Mouse (Mus musculus) spleen, adult 10 weeks (tissue): Measurements from ENCODE around the gene Nxph3. TPM values are rescaled to one million over a fixed set of nuclear protein-coding genes. Genes with fewer than 3 reads are reported as not detected.

ENCODE experiments used
- polyA plus RNA-seq: library from polyadenylated mRNA; stranded (reverse); fragments of 350-450 nt; fragmentation: Illumina TruSeq; extraction: RNeasy Lipid Tissue Mini Kit (QIAGEN cat#74804); gene quantifications from one replicate; pipeline ENCODE4 v1.2.3, GENCODE M21; 2015; ENCODE audit warnings: low replicate concordance; ENCODE audit not compliant: insufficient read depth

Nxph3 gene
- polyA plus RNA-seq: 0.18 TPM

GRCm38 (mm10) chr11:95514298-95514861, at the start of gene Nxph3:
Gene Nxph3, minus strand, starts transcription at chr11:95514570.

Other genes starting within 250 kb of the Nxph3 start
- 75.9 TPM for gene Kat7, start 204.3 kb downstream of the Nxph3 start, polyA plus RNA-seq
- 24.4 TPM for gene Fam117a, start 177.6 kb downstream of the Nxph3 start, polyA plus RNA-seq
- 76.2 TPM for gene Slc35b1, start 129.9 kb downstream of the Nxph3 start, polyA plus RNA-seq
- gene Spop, start 100.5 kb downstream of the Nxph3 start, polyA plus RNA-seq: 127 TPM
- 1.8 TPM for gene Ngfr, start 73.2 kb upstream of the Nxph3 start, polyA plus RNA-seq
- gene Phb, start 152.4 kb upstream of the Nxph3 start, polyA plus RNA-seq: 149 TPM
- gene Zfp652, start 198.1 kb upstream of the Nxph3 start, polyA plus RNA-seq: 36.2 TPM
- gene B130006D01Rik, start 209.0 kb upstream of the Nxph3 start, polyA plus RNA-seq: 0.40 TPM